21 mouse cellular contexts compared by ENCODE assay signal in the genomic region with DNA sequence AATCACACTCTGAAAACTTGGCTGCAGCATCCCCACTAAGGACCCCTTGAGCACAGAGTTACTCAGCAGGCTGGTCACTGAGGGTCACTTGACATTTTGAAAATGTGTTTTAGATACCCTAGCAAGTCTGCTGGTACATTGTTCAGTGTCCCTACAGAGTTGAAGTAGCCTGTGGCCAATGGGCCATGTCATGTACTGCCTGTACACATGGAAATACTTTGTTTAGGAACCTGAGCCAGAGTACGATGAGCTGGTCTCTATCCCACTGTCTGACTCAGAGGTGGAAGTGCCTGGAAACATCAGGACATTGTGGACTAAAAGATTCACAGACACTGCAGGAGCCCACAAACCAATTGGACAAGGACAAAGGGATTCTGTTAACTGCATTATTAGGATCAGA.
A peak's percentile ranks its signal among the peaks of the same experiment; 100 is the strongest.
DNase-seq lines count a peak whose midpoint lies in the region; ATAC-seq and TF ChIP-seq lines count a peak whose summit lies in the region.
"Had no signal": no experiment of that assay in that cellular context is flagged by ENCODE, and none has a peak within 500 bp of the region (broad histone marks: within the 10 kb centered on the region; RNA-seq: fewer than 3 reads in every experiment).

No protein-coding gene starts in this region.

- no peak overlapping the region for H3K9ac ChIP-seq in limb, embryonic 13.5 days
- H3K9ac ChIP-seq in forebrain, embryonic 16.5 days (replicated peaks; ENCODE audit: low read depth, low read length), result no peak overlapping the region
- H3K9ac ChIP-seq: hindbrain, embryonic 12.5 days; hindbrain, embryonic 15.5 days had no signal

- WGBS in limb, embryonic 13.5 days, result 77% methylated on average over 1 of the region's 1 CpGs
- WGBS in limb, embryonic 10.5 days, result 93% methylated on average over 1 of the region's 1 CpGs
- 64% methylated on average over 1 of the region's 1 CpGs for WGBS in lung, adult 2 months
- WGBS in forebrain, embryonic 16.5 days, result 84% methylated on average over 1 of the region's 1 CpGs

- H3K27me3 ChIP-seq in limb, embryonic 13.5 days, result no peaks in the 10 kb centered on the region
- no peaks in the 10 kb centered on the region for H3K27me3 ChIP-seq in limb, embryonic 10.5 days (ENCODE audit: low read depth, poor library complexity, severe bottlenecking)
- no peaks in the 10 kb centered on the region for H3K27me3 ChIP-seq in forebrain, embryonic 16.5 days (replicated peaks; ENCODE audit: control insufficient read depth, insufficient read depth, low read length)
- H3K27me3 ChIP-seq: hindbrain, embryonic 12.5 days; hindbrain, embryonic 15.5 days had no signal

- no peak for TF ChIP-seq CTCF in lung, adult 2 months (IDR thresholded peaks at IDR 0.05; ENCODE audit: insufficient read depth, low read length)

- no peak overlapping the region for H3K4me2 ChIP-seq in limb, embryonic 13.5 days (replicated peaks)
- H3K4me2 ChIP-seq in forebrain, embryonic 16.5 days (ENCODE audit: low read length), result no peak overlapping the region
- H3K4me2 ChIP-seq: heart, embryonic 11.5 days; hindbrain, embryonic 12.5 days; hindbrain, embryonic 15.5 days had no signal

- intact Hi-C loops in gastrocnemius, postnatal 36 days (cut with DNase I), result no loop called here

- H3K9me3 ChIP-seq in limb, embryonic 13.5 days, result no peaks in the 10 kb centered on the region
- no peaks in the 10 kb centered on the region for H3K9me3 ChIP-seq in limb, embryonic 10.5 days (replicated peaks)
- no peaks in the 10 kb centered on the region for H3K9me3 ChIP-seq in forebrain, embryonic 16.5 days (ENCODE audit: control insufficient read depth, low read length)
- H3K9me3 ChIP-seq: hindbrain, embryonic 12.5 days; hindbrain, embryonic 15.5 days had no signal

- ATAC-seq in limb, embryonic 13.5 days (ENCODE audit: low FRiP score, low read depth), result no peak
- ATAC-seq in forebrain, embryonic 16.5 days, result no peak
- ATAC-seq: activated CD4-positive, CD25-positive, alpha-beta regulatory T cell, adult 4 months; CD4-positive, CD25-positive, alpha-beta regulatory T cell, adult 4 months; forebrain, embryonic 14.5 days had no signal

- H3K27ac ChIP-seq in limb, embryonic 13.5 days, result peak overlapping the region; percentile 22; the same call in 1 of the 2 replicates
- H3K27ac ChIP-seq in limb, embryonic 10.5 days, result no peak overlapping the region
- no peak overlapping the region for H3K27ac ChIP-seq in forebrain, embryonic 16.5 days (ENCODE audit: low read length)
- H3K27ac ChIP-seq: hindbrain, embryonic 12.5 days; hindbrain, embryonic 15.5 days had no signal

- H3K4me1 ChIP-seq in limb, embryonic 13.5 days, result 0 out of 2 replicates have a peak, but pooled peaks cover 9% of the 10 kb centered on the region
- peaks cover 4% of the 10 kb centered on the region; the same call in 1 of the 2 replicates for H3K4me1 ChIP-seq in limb, embryonic 10.5 days
- H3K4me1 ChIP-seq in lung, adult 2 months (ENCODE audit: control insufficient read depth, insufficient read depth, low read length), result no peaks in the 10 kb centered on the region
- no peaks in the 10 kb centered on the region for H3K4me1 ChIP-seq in forebrain, embryonic 16.5 days (replicated peaks; ENCODE audit: control insufficient read depth, insufficient read depth, low read length)
- H3K4me1 ChIP-seq: hindbrain, embryonic 12.5 days; hindbrain, embryonic 15.5 days had no signal

- no peak for TF ChIP-seq POLR2A in lung, adult 2 months (IDR thresholded peaks at IDR 0.05; ENCODE audit: borderline replicate concordance, extremely low read depth, low read depth, low read length)

- H3K4me3 ChIP-seq in limb, embryonic 13.5 days, result no peak overlapping the region
- no peak overlapping the region for H3K4me3 ChIP-seq in limb, embryonic 10.5 days
- H3K4me3 ChIP-seq in lung, adult 2 months (replicated peaks; ENCODE audit: extremely low read depth, low read depth, low read length), result no peak overlapping the region
- no peak overlapping the region for H3K4me3 ChIP-seq in forebrain, embryonic 16.5 days (replicated peaks; ENCODE audit: low read length)
- H3K4me3 ChIP-seq: hindbrain, embryonic 12.5 days; hindbrain, embryonic 15.5 days had no signal

- H3K36me3 ChIP-seq in limb, embryonic 13.5 days, result no peaks in the 10 kb centered on the region
- no peaks in the 10 kb centered on the region for H3K36me3 ChIP-seq in limb, embryonic 10.5 days
- no peaks in the 10 kb centered on the region for H3K36me3 ChIP-seq in forebrain, embryonic 16.5 days (ENCODE audit: control insufficient read depth, insufficient read depth)
- H3K36me3 ChIP-seq: hindbrain, embryonic 12.5 days; hindbrain, embryonic 15.5 days had no signal

- no peak for DNase-seq in limb, embryonic 10.5 days (ENCODE audit: low spot score)
- peak; percentile 17 to 25 for DNase-seq in gastrocnemius, adult 8-10 months (ENCODE audit: low spot score in 2 of 2)
- peak; percentile 23 to 29 for DNase-seq in gastrocnemius, postnatal 36 days
- peak; percentile 58 for DNase-seq in skeletal muscle tissue, adult 2 months (ENCODE audit: low read depth, low spot score)
- DNase-seq in retina, embryonic 14.5 days (ENCODE audit: low spot score), result no peak
- DNase-seq in lung, adult 2 months, result no peak
- DNase-seq: adrenal gland, adult 8-10 months; adrenal gland, postnatal 25 days; cerebellum, adult 11-12 months; cerebellum, adult 8-10 months; cerebellum, postnatal 10 days; cerebellum, postnatal 36 days; embryo, embryonic 11 days had no signal

Comparison
In these comparisons a context has a peak if more than half of its experiments do, and no peak if none do; other contexts are left out.
1. DNase-seq: peak in gastrocnemius, adult 8-10 months (2 of 2), gastrocnemius, postnatal 36 days (2 of 2) and skeletal muscle tissue, adult 2 months (single experiment); none in limb, embryonic 10.5 days (single experiment), retina, embryonic 14.5 days (single experiment) and lung, adult 2 months (single experiment).